Mouse (Mus musculus) gastrocnemius, postnatal 4 days (tissue): ENCODE data around the gene Xylt2. TPM values are rescaled to one million over a fixed set of nuclear protein-coding genes. Genes with fewer than 3 reads are reported as not detected.
A peak's percentile ranks its signal among the peaks of the same experiment; 100 is the strongest.
"Not testable (repeated sequence)": the region's sequence is repeated elsewhere in the genome, so short reads cannot be mapped to it uniquely, and the experiment has no call there.

ENCODE experiments used
- DNase-seq, 2 experiments: peaks; one replicate each; pipeline ENCODE4 v3.0.0; 2021 to 2022; ENCODE audit warnings: low spot score in 2 of 2, mixed read lengths in 2 of 2
- long read RNA-seq, 2 experiments: library from polyadenylated mRNA; stranded (forward); transcript quantifications; one replicate each; pipeline ENCODE4 v2.0.0; 2021
- total RNA-seq, 2 experiments: library from RNA; stranded (reverse); gene quantifications; 2 replicates each; pipeline ENCODE4 v1.2.3; 2021

Xylt2 gene
- 10 to 100 TPM; 17.4 to 18.6 TPM for total RNA-seq
- long read RNA-seq, experiment 1, transcript Xylt2-201 (11 exons, 3,442 nt): major isoform, 48 of 67 reads
- long read RNA-seq, experiment 1, partial matches to known transcripts: 9 of 67 reads
- long read RNA-seq, experiment 1, other reads (novel, unspliced or antisense): 10 of 67 reads
- long read RNA-seq, experiment 2, transcript Xylt2-201 (11 exons, 3,442 nt): major isoform, 43 of 61 reads
- long read RNA-seq, experiment 2, partial matches to known transcripts: 9 of 61 reads
- long read RNA-seq, experiment 2, other reads (novel, unspliced or antisense): 9 of 61 reads

GRCm38 (mm10) chr11:94676754-94677606, at the start of gene Xylt2:
TSS of gene Xylt2 (minus strand) at chr11:94677515.
- peak; percentile 86 to 91 for DNase-seq

- DNase-seq: no peak
Measured at GRCm38 (mm10) chr11:94719216-94719615, 41.9 kb upstream of the Xylt2 start.

GRCm38 (mm10) chr11:94718113-94718909, 41.0 kb upstream of the Xylt2 start:
- DNase-seq: no peak

GRCm38 (mm10) chr11:94717239-94717638, 39.9 kb upstream of the Xylt2 start:
- no peak for DNase-seq

GRCm38 (mm10) chr11:94716754-94717153, 39.4 kb upstream of the Xylt2 start:
- DNase-seq: no peak

GRCm38 (mm10) chr11:94715622-94716021, 38.3 kb upstream of the Xylt2 start:
- no peak for DNase-seq

- DNase-seq: no peak
Measured at GRCm38 (mm10) chr11:94713246-94713860, 36.0 kb upstream of the Xylt2 start.

- DNase-seq: no peak
Measured at GRCm38 (mm10) chr11:94704472-94704871, 27.2 kb upstream of the Xylt2 start, which contains the start of gene Gm11541. TSS of gene Gm11541 (minus strand) at chr11:94704499.

- DNase-seq: no peak
Measured at GRCm38 (mm10) chr11:94704020-94704419, 26.7 kb upstream of the Xylt2 start.

- no peak for DNase-seq
Measured at GRCm38 (mm10) chr11:94702216-94702610, 24.9 kb upstream of the Xylt2 start.

GRCm38 (mm10) chr11:94701401-94702215, 24.3 kb upstream of the Xylt2 start:
- DNase-seq: no peak

GRCm38 (mm10) chr11:94699399-94699798, 22.1 kb upstream of the Xylt2 start:
- no peak for DNase-seq

GRCm38 (mm10) chr11:94697703-94698464, 20.6 kb upstream of the Xylt2 start:
- no peak for DNase-seq

- DNase-seq: no peak
Measured at GRCm38 (mm10) chr11:94697140-94697539, 19.8 kb upstream of the Xylt2 start.

GRCm38 (mm10) chr11:94695508-94695907, 18.2 kb upstream of the Xylt2 start:
- no peak for DNase-seq

- not testable (repeated sequence) for DNase-seq
Measured at GRCm38 (mm10) chr11:94692502-94692901, 15.2 kb upstream of the Xylt2 start.

GRCm38 (mm10) chr11:94687178-94687577, 9.9 kb upstream of the Xylt2 start:
- DNase-seq: no peak

- no peak for DNase-seq
Measured at GRCm38 (mm10) chr11:94682427-94682826, 5.1 kb upstream of the Xylt2 start.

GRCm38 (mm10) chr11:94681640-94682039, 4.3 kb upstream of the Xylt2 start:
- DNase-seq: no peak
